Mouse (Mus musculus): ENCODE data around the gene Mybphl. TPM values are rescaled to one million over a fixed set of nuclear protein-coding genes. Genes with fewer than 3 reads are reported as not detected.

Gene Mybphl
- not detected in 2 replicates for polyA plus RNA-seq (2014; fragmentation: Nextera tagmentation; extraction: Ambion mirVana)

DNA sequence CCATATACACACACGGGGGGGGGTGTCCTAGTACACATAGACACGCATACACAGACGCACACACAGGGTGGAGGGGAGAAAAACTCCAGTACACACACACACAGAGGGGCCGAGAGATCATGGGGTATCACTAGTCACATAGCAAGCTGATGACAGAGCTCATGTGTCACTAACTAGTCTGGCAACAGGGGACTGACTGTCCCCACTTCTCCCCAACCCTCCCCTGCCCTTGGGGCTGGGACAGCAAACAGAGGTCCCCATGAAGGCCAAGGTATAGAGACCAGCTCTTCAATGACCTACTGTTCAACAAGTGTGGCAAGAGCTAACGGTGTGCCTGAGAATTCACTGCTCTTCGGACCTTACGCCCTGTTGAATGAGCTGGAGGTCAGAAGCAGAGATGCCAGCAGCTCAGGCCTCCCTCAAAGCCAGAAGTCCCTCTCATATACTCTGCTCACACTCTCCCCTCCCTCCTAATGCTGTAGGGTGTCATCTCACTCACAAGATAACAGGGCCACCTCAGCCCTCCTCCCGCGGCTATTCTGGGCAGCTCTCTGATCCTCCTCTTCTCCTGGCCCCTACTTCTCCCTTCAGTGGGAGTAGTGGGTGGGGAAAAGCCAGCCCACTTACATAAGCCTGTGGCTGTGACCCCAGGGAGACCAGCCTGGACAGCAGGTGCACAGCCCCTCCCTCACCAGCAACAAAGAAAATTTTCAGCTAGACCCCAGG is at the start of gene Mybphl:
TSS of gene Mybphl (plus strand) at position 642 of the 726 bp plus-strand sequence.
- H3K27ac ChIP-seq (ENCODE audit: low read depth, low read length), result no peak within 1 kb of the TSS
- no peaks in the 10 kb centered on the region for H3K36me3 ChIP-seq (ENCODE audit: control insufficient read depth, insufficient read depth, low read length)
- 82% methylated on average over 9 of the region's 9 CpGs for WGBS
- DNase-seq (ENCODE audit: low spot score), result no peak
- peaks cover 2% of the 10 kb centered on the region for H3K4me1 ChIP-seq (replicated peaks; ENCODE audit: control insufficient read depth, insufficient read depth, low read length)
- H3K4me3 ChIP-seq (ENCODE audit: low read depth, low read length), result no peak within 1 kb of the TSS
- no peaks in the 10 kb centered on the region for H3K9me3 ChIP-seq (ENCODE audit: control insufficient read depth, low read length)
- no peak for ATAC-seq (replicated peaks; ENCODE audit: low FRiP score)
- no peaks in the 10 kb centered on the region for H3K27me3 ChIP-seq (ENCODE audit: control insufficient read depth, insufficient read depth, low read length)
- no peak within 1 kb of the TSS for H3K4me2 ChIP-seq (ENCODE audit: low read depth, low read length, severe bottlenecking)
- no peak within 1 kb of the TSS for H3K9ac ChIP-seq (ENCODE audit: low read length)

DNA sequence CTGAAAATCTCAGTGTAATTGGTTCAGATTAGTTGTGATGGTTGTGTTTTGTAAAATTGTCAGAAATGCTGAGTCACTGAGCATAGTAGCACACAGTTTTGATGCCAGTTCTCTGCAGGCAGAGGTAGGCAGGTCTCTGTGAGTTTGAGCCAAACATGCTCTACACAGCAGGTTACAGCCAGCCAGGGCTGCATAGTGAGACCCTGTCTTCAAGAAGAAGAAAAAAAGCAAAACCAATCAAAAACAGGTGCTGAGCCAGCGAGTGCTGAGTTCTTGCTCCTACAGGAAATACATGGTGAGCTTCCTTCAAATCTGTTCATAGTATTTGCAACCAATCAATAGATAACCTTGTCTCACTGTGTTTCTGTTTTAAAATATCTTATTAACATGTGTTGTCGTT is 46.2 kb upstream of the Mybphl start:
- no peaks in the 10 kb centered on the region for H3K4me1 ChIP-seq (replicated peaks; ENCODE audit: control insufficient read depth, insufficient read depth, low read length)
- H3K27me3 ChIP-seq (ENCODE audit: control insufficient read depth, insufficient read depth, low read length), result no peaks in the 10 kb centered on the region
- no peaks in the 10 kb centered on the region for H3K36me3 ChIP-seq (ENCODE audit: control insufficient read depth, insufficient read depth, low read length)
- H3K9ac ChIP-seq (ENCODE audit: low read length), result no peak overlapping the region
- peak; percentile 18 for DNase-seq (ENCODE audit: low spot score)
- 56% methylated on average over 2 of the region's 2 CpGs for WGBS
- no peak for ATAC-seq (replicated peaks; ENCODE audit: low FRiP score)
- no peak overlapping the region for H3K4me2 ChIP-seq (ENCODE audit: low read depth, low read length, severe bottlenecking)
- H3K9me3 ChIP-seq (ENCODE audit: control insufficient read depth, low read length), result no peaks in the 10 kb centered on the region
- no peak overlapping the region for H3K27ac ChIP-seq (ENCODE audit: low read depth, low read length)
- no peak overlapping the region for H3K4me3 ChIP-seq (ENCODE audit: low read depth, low read length)

- Histone ChIP-seq H3K9ac (ENCODE audit: low read length) (no peak overlapping the region), H3K27me3 (ENCODE audit: control insufficient read depth, insufficient read depth, low read length) (no peaks in the 10 kb centered on the region), H3K4me2 (ENCODE audit: low read depth, low read length, severe bottlenecking) (no peak overlapping the region), H3K9me3 (ENCODE audit: control insufficient read depth, low read length) (no peaks in the 10 kb centered on the region), H3K36me3 (ENCODE audit: control insufficient read depth, insufficient read depth, low read length) (no peaks in the 10 kb centered on the region; the same call in 1 of the 2 replicates), H3K27ac (ENCODE audit: low read depth, low read length) (no peak overlapping the region), H3K4me1 (replicated peaks; ENCODE audit: control insufficient read depth, insufficient read depth, low read length) (no peaks in the 10 kb centered on the region), H3K4me3 (ENCODE audit: low read depth, low read length) (no peak overlapping the region)
- ATAC-seq (replicated peaks; ENCODE audit: low FRiP score) (no peak), DNase-seq (ENCODE audit: low spot score) (no peak)
- WGBS, result 81% methylated on average over 4 of the region's 4 CpGs
These were observed 43.0 kb upstream of the Mybphl start for GRCm38 (mm10) chr3:108321671-108322070.

DNA sequence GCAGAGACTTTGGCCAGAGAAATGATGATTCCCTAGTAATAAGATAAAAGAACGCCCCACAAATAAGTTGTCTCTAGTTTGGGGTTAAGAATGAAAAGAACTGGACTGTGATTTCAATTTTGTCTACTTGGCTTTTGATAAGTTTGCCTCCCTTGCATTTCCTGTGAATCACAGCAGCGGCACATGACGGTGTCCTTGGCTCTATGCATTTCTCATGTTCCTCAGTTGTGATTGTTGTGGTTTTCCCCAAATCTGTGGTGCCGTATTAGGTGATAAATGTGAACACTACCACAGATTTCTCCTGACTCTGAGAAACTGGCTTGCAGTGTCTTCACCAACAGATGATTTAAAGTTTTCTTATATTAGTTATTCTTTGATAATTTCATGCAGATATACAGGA is 42.6 kb upstream of the Mybphl start:
- WGBS, result 89% methylated on average over 4 of the region's 4 CpGs
- no peak overlapping the region for H3K9ac ChIP-seq (ENCODE audit: low read length)

GRCm38 (mm10) chr3:108322962-108323361 is 41.7 kb upstream of the Mybphl start:
- 88% methylated on average over 3 of the region's 3 CpGs for WGBS
- no peaks in the 10 kb centered on the region for H3K4me1 ChIP-seq (replicated peaks; ENCODE audit: control insufficient read depth, insufficient read depth, low read length)
- no peaks in the 10 kb centered on the region for H3K27me3 ChIP-seq (ENCODE audit: control insufficient read depth, insufficient read depth, low read length)
- H3K27ac ChIP-seq (ENCODE audit: low read depth, low read length), result no peak overlapping the region
- no peak overlapping the region for H3K4me2 ChIP-seq (ENCODE audit: low read depth, low read length, severe bottlenecking)
- no peak overlapping the region for H3K9ac ChIP-seq (ENCODE audit: low read length)
- no peaks in the 10 kb centered on the region for H3K9me3 ChIP-seq (ENCODE audit: control insufficient read depth, low read length)
- ATAC-seq (replicated peaks; ENCODE audit: low FRiP score) (no peak), DNase-seq (ENCODE audit: low spot score) (no peak)
- H3K4me3 ChIP-seq (ENCODE audit: low read depth, low read length), result no peak overlapping the region
- no peaks in the 10 kb centered on the region; the same call in 1 of the 2 replicates for H3K36me3 ChIP-seq (ENCODE audit: control insufficient read depth, insufficient read depth, low read length)

More for the DNA sequence above, 42.6 kb upstream of the Mybphl start:
- no peak for DNase-seq (ENCODE audit: low spot score)
- Histone ChIP-seq H3K36me3 (ENCODE audit: control insufficient read depth, insufficient read depth, low read length) (no peaks in the 10 kb centered on the region; the same call in 1 of the 2 replicates), H3K4me2 (ENCODE audit: low read depth, low read length, severe bottlenecking) (no peak overlapping the region), H3K4me3 (ENCODE audit: low read depth, low read length) (no peak overlapping the region), H3K27ac (ENCODE audit: low read depth, low read length) (no peak overlapping the region), H3K4me1 (replicated peaks; ENCODE audit: control insufficient read depth, insufficient read depth, low read length) (no peaks in the 10 kb centered on the region), H3K9me3 (ENCODE audit: control insufficient read depth, low read length) (no peaks in the 10 kb centered on the region), H3K27me3 (ENCODE audit: control insufficient read depth, insufficient read depth, low read length) (no peaks in the 10 kb centered on the region)
- ATAC-seq (replicated peaks; ENCODE audit: low FRiP score), result no peak

DNA sequence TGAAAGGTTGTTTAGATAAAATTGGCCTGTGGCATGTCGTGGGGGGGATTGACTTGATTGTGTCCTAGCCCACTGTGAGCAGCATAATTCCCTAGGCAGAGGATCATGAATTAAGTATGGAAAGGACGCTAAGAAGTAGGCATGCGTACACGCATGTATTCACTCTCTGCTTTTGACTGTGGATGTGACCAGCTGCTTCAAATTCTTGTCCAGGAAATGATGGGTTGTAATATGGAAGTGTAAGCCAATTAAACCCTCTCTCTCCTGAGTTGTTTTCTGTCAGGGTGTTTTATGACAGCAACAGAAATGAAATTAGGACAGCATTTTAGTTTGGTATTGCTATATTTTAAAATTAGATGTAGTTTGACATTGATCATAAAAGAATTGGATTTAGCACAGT is 39.9 kb upstream of the Mybphl start:
- Histone ChIP-seq H3K4me3 (ENCODE audit: low read depth, low read length) (no peak overlapping the region), H3K36me3 (ENCODE audit: control insufficient read depth, insufficient read depth, low read length) (no peaks in the 10 kb centered on the region; the same call in 1 of the 2 replicates), H3K4me1 (replicated peaks; ENCODE audit: control insufficient read depth, insufficient read depth, low read length) (no peaks in the 10 kb centered on the region), H3K9me3 (ENCODE audit: control insufficient read depth, low read length) (no peaks in the 10 kb centered on the region), H3K4me2 (ENCODE audit: low read depth, low read length, severe bottlenecking) (no peak overlapping the region), H3K27me3 (ENCODE audit: control insufficient read depth, insufficient read depth, low read length) (no peaks in the 10 kb centered on the region), H3K27ac (ENCODE audit: low read depth, low read length) (no peak overlapping the region), H3K9ac (ENCODE audit: low read length) (no peak overlapping the region)
- 89% methylated on average over 4 of the region's 4 CpGs for WGBS
- ATAC-seq (replicated peaks; ENCODE audit: low FRiP score), result no peak
- no peak for DNase-seq (ENCODE audit: low spot score)

- Histone ChIP-seq H3K36me3 (ENCODE audit: control insufficient read depth, insufficient read depth, low read length) (no peaks in the 10 kb centered on the region; the same call in 1 of the 2 replicates), H3K9ac (ENCODE audit: low read length) (no peak overlapping the region), H3K27ac (ENCODE audit: low read depth, low read length) (no peak overlapping the region), H3K4me1 (replicated peaks; ENCODE audit: control insufficient read depth, insufficient read depth, low read length) (no peaks in the 10 kb centered on the region), H3K4me3 (ENCODE audit: low read depth, low read length) (no peak overlapping the region), H3K9me3 (ENCODE audit: control insufficient read depth, low read length) (no peaks in the 10 kb centered on the region), H3K4me2 (ENCODE audit: low read depth, low read length, severe bottlenecking) (no peak overlapping the region), H3K27me3 (ENCODE audit: control insufficient read depth, insufficient read depth, low read length) (no peaks in the 10 kb centered on the region)
- 95% methylated on average over 9 of the region's 9 CpGs for WGBS
- ATAC-seq (replicated peaks; ENCODE audit: low FRiP score) (no peak), DNase-seq (ENCODE audit: low spot score) (no peak)
These were observed 39.2 kb upstream of the Mybphl start for GRCm38 (mm10) chr3:108325521-108325920.

- H3K9me3 ChIP-seq (ENCODE audit: control insufficient read depth, low read length), result no peaks in the 10 kb centered on the region
- no peak overlapping the region for H3K4me2 ChIP-seq (ENCODE audit: low read depth, low read length, severe bottlenecking)
- no peak overlapping the region for H3K27ac ChIP-seq (ENCODE audit: low read depth, low read length)
- no peaks in the 10 kb centered on the region; the same call in 1 of the 2 replicates for H3K36me3 ChIP-seq (ENCODE audit: control insufficient read depth, insufficient read depth, low read length)
- H3K27me3 ChIP-seq (ENCODE audit: control insufficient read depth, insufficient read depth, low read length), result no peaks in the 10 kb centered on the region
- 93% methylated on average over 8 of the region's 8 CpGs for WGBS
- H3K4me1 ChIP-seq (replicated peaks; ENCODE audit: control insufficient read depth, insufficient read depth, low read length), result no peaks in the 10 kb centered on the region
- no peak for ATAC-seq (replicated peaks; ENCODE audit: low FRiP score)
- no peak for DNase-seq (ENCODE audit: low spot score)
- no peak overlapping the region for H3K9ac ChIP-seq (ENCODE audit: low read length)
- H3K4me3 ChIP-seq (ENCODE audit: low read depth, low read length), result no peak overlapping the region
These were observed 37.4 kb upstream of the Mybphl start for GRCm38 (mm10) chr3:108327275-108327674.

- no peak overlapping the region for H3K27ac ChIP-seq (ENCODE audit: low read depth, low read length)
- H3K36me3 ChIP-seq (ENCODE audit: control insufficient read depth, insufficient read depth, low read length), result no peaks in the 10 kb centered on the region; the same call in 1 of the 2 replicates
These were observed 36.8 kb upstream of the Mybphl start for GRCm38 (mm10) chr3:108327916-108328315.

More at GRCm38 (mm10) chr3:108327916-108328315, 36.8 kb upstream of the Mybphl start:
- Histone ChIP-seq H3K9ac (ENCODE audit: low read length) (no peak overlapping the region), H3K4me1 (replicated peaks; ENCODE audit: control insufficient read depth, insufficient read depth, low read length) (no peaks in the 10 kb centered on the region), H3K4me2 (ENCODE audit: low read depth, low read length, severe bottlenecking) (no peak overlapping the region), H3K27me3 (ENCODE audit: control insufficient read depth, insufficient read depth, low read length) (no peaks in the 10 kb centered on the region), H3K9me3 (ENCODE audit: control insufficient read depth, low read length) (no peaks in the 10 kb centered on the region), H3K4me3 (ENCODE audit: low read depth, low read length) (no peak overlapping the region)
- WGBS, result 85% methylated on average over 3 of the region's 3 CpGs
- no peak for ATAC-seq (replicated peaks; ENCODE audit: low FRiP score)
- DNase-seq (ENCODE audit: low spot score), result no peak
